Mouse (Mus musculus) bone marrow, adult 2 months (tissue): ENCODE data around the gene Actg1.

ENCODE experiments used
- CTCF ChIP-seq: fragments of 200-500 bp; IDR thresholded peaks from 2 replicates; pipeline ENCODE4 v1.5.1; 2011; ENCODE audit warnings: low read length, control low read depth; ENCODE audit not compliant: control insufficient read depth, insufficient read depth
- POLR2A ChIP-seq: fragments of 200-500 bp; IDR thresholded peaks from 2 replicates; pipeline ENCODE4 v1.6.1; 2011; ENCODE audit warnings: low read depth, mild to moderate bottlenecking, control low read depth, low read length, borderline replicate concordance; ENCODE audit not compliant: control insufficient read depth

DNA sequence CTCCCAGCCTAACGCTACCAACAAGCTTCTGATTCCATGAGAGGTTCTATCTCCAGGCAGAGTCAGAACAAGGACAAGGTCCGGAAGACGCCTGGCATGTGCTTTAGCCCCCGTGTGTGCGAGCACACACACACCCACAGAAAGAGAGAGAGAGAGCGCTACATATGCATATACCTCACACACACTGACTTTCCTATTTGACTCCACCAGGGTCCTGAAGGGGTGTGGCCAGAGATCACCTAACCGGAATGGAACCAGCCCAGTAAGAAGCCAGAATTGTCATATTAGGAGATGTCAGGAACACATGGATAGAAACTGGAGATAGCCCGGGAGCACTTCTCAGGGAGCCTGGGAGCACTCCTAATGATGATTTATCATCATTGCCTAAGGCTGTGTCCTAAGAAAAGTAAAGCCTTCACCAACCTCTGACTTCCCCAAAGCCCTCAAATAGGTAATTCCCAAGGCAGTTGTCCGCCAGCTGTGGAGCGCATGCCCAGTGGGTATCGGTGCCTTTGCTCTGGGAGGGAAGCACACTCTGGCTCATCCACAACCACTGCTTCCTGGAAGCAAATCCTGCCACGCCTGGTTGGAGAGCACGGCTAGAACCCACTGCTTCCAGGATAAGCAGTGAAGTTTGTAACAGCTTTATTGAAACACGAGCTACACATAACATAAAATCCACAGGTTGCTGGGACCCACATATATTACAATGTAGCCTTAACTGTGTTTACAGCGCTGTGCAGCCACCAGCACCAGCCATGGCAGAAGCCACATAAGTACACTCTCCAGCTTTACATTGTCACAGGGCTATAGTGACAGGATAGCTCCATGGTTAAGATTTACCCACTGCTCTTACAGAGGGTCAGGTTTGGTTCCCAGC lies 39.7 kb downstream of the Actg1 start:
- TF ChIP-seq POLR2A (no peak), CTCF (no peak)
